Mouse (Mus musculus): Measurements from ENCODE around the gene Crabp2. TPM values are rescaled to one million over a fixed set of nuclear protein-coding genes. Genes with fewer than 3 reads are reported as not detected.

Crabp2 gene
- total RNA-seq, 4 experiments from 2014 or later, result 3.9 to 5.9 (median 4.7) TPM

DNA sequence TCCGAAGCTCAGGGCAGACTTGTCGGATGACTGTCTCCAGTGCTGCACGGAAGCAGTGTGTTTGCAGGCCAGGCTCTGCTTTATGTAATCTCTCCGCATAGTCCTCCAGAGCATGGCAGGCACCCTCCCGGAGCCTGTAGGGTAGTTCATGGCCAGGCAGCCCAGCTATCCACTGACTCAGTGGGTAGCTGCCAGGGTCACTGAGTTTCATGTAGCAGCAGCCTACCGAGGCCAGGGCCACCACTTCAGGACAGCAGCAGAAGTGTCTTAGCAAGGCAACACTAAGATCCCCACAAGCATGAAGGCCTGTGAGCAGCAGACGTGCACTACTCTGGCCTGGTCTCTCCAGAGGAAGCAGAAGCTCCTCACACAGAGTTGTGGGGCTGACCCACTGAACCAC is 23.5 kb upstream of the Crabp2 start:
- DNase-seq (ENCODE audit: low spot score in 2 of 2), result no peak

DNA sequence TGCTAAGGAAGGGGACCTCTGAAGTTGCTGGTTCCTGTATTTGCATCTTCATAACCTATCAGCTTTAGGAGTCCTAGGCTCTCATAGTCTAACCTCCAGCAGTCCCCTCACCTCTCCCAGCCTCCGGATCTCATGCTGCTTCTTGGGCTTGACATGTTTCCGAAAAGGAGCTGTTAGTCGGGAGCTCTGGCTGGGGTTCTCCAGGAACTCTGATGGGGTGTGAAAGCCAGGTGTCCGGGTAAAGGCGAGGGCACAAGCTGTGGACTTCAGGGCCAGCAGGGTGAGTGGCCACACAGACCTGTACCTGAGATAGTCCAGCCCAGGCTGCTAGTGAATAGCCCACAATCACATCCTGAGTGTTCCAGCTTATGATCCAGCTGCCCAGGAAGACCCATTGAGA is 21.0 kb upstream of the Crabp2 start:
- no peak for DNase-seq (ENCODE audit: low spot score in 2 of 2)

DNA sequence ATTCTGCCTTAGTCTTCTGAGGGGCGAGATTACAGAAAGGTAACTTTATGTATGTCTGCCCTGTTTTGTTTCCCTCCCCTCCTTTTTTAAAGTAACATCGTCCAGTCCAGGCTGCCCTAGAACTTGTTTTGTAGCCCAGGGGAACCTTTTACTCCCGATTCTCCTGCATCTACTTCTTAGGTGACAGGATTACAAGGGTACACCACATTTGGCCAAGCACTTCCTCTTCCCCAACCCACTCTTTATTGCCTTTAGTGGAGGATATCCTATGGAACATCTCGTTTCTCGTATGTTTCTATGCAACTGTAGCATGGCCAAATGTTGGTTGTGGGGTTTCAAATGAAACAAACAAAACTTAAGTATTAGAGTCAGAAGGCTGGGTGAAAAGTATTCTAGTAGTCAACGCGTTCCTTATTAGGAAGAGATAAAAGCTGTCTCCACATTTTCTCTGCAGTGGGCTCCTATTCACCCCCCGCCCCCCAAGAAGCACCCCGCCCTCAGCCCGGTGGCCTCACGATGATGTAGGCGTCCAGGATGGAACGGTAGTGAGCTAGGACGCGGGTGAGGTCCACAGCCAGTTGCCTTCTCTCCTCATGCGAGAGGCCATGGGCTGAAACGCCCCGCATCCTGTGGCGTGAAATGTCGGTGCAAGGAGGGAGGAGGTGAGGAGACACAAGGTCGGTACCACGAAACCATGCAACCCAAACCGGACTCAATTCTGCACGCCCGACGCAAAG is 19.0 kb upstream of the Crabp2 start:
- no peak for DNase-seq (ENCODE audit: low spot score in 2 of 2)

DNA sequence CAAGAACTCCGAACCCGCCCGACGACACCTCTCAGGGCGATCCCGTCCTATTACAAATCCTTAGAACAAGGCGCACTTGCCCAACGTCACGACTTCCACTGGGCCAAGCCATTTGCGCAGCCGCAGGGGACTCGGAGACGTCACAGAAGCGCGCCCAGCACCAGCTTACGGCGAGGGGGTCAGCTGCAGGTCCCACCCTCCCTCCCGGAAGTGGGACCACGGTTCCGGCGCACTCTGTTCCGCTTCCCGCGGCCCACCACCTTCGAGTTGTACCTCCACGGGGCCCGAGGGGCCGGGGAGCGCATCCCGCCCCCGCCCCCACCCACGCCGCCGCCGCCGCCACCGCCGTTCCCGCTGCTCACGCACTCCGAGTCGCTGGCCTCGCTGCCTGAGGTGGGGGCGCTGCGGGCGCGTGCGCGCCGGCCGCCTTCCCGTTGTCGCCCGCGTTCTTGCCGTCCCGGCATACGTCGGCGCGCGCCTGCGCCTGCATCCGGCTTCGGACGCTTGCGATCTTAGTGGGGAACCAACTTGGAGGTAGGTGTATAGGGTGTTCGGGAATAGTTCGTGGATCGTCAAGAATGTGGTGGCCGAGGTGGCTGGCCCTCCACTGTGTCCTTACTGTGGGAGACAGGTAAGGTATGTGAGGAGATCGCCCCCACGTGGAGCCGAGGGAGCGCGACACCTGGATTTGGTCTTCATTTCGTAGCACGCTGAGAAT is 18.2 kb upstream of the Crabp2 start, which contains the start of the genes Isg20l2 and Rrnad1:
Gene Isg20l2 (plus strand): TSS at position 237 of the 718 bp plus-strand sequence.
Gene Rrnad1 (minus strand): TSS at position 640 of the 718 bp plus-strand sequence.
- peak; percentile 96 to 97 for DNase-seq (ENCODE audit: low spot score in 2 of 2)

DNA sequence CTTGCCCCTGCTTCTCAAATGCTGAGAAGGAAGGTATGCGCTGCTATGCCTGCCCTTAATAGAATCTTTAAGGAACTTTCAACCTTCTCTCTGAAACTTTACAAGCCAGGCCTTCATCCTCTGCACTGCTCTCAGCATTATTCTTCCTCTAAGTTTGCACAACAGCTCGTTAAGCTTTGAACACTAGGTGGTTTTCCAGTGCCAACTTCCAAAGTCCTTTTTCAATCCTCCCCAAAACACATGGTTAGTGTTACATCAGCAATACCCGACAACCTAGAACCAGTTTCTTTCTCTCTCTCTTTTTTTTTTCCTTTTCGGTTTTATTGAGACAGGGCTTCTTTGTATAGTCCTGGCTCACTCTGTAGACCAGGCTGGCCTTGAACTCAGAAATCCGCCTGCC is 14.4 kb upstream of the Crabp2 start:
- DNase-seq (ENCODE audit: low spot score in 2 of 2), result no peak

DNA sequence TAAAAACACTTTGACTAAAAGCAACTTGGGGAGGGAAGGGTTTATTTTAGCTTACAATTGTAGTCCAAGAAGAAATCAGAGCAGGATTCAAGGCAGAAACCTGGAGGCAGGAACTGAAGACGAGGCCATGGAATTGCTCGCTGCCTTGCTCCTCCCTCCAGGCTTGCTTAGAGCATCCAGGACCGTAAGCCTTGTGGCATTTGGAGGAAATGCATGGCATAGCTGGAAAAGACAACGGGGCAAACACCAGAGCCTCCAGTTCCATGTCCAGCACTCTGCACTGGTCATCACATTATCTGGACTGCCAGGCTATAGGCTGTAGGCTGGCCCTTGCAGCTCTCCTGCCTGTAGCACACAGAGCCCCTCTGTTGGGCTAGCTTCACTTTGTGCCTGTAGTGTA is 14.0 kb upstream of the Crabp2 start:
- DNase-seq (ENCODE audit: low spot score in 2 of 2), result no peak

DNA sequence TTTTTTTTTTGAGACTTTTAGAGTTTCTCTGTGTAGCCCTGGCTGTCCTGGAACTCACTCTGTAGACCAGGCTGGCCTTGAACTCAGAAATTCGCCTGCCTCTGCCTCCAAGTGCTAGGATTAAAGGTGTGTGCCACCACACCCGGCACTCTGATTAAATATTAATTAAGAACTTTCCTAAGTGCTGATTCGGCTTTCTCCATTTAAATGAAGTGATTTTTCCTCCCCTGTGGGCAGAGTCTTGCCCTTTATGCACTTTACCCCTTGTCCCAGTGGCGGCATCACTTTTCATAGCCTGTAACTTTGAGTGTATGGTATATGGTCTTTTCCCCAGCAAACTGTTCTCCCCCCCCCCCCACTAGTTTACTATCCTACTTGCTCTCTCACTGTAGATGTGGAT is 13.3 kb upstream of the Crabp2 start:
- DNase-seq (ENCODE audit: low spot score in 2 of 2), result no peak

DNA sequence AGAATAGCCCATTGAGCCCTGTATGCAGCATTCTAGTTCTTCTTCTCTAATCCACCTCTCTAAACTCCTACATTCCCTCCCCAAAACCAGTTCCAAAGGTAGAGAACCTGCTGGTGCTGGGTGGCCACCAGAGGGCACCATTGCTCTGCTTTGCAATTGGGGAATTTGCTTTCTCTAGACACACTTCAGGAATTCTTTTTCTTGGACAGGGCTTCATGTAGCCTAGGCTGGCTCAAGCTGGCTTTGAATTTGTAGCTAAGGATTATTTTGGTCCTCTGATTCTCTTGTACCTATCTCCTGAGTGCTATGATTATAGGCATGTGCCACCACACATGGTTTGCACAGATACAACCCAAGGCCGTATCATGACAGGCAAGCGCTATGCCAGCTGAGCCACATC is 12.7 kb upstream of the Crabp2 start:
- DNase-seq (ENCODE audit: low spot score in 2 of 2), result peak in 1 of 2 experiments; percentile 75

DNA sequence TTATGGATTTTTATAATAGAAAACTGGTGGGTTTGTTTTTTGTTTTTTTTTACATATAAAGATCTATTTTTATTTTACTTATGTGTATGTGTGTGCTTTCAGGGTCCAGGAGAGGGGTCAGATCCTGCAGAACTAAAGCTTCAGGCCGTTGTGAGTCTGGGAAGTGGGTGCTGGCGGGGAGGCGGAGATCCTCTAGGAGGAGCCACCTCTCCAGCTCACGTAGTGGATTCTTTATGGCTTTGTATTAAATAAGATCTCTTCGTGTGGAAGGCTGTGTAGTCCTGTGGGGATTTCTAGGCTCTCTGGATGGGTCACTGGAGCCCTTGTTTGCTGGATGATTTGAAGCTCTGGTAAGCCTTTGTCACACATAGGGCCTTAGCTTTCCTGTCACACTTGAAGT is 7.9 kb upstream of the Crabp2 start:
- no peak for DNase-seq (ENCODE audit: low spot score in 2 of 2)

DNA sequence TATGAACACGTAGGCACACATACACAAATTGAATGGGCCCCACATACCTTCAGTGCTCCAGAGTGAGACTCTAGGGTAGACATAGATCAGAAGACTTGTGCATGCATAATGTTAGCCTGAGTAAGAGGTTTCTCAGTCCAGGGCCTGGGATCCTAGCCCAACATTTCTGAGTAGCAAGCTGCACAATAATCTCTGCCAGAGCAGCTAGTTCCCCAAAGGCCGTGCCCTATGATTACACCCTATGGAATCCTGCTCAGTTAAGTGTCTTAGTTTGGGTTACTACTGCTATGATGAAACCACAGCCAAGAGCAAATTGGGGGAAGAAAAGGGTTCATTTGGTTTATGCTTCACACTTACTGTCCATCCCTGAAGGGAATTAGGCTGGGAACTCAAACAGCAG is 6.0 kb upstream of the Crabp2 start:
- DNase-seq (ENCODE audit: low spot score in 2 of 2), result no peak

DNA sequence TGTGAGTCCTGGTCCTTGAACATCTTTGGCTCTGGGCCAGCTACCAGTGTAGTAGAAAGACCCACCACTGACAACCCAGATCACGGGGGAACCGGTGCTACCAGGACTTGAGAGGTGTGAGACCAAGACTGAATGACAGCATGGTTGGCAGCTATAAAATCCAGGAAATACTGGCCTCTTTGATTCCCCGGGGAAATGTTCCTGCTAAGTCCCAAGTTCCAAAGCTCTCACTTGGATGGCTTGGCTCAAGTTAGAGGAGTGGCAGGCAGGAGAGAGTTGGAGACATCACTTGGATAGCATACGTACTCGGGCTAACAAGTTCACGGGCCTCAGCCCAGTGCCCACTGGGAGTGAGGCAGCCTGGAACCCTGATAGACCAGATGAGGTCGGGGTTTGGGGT is 4.9 kb upstream of the Crabp2 start:
- DNase-seq (ENCODE audit: low spot score in 2 of 2), result no peak

DNA sequence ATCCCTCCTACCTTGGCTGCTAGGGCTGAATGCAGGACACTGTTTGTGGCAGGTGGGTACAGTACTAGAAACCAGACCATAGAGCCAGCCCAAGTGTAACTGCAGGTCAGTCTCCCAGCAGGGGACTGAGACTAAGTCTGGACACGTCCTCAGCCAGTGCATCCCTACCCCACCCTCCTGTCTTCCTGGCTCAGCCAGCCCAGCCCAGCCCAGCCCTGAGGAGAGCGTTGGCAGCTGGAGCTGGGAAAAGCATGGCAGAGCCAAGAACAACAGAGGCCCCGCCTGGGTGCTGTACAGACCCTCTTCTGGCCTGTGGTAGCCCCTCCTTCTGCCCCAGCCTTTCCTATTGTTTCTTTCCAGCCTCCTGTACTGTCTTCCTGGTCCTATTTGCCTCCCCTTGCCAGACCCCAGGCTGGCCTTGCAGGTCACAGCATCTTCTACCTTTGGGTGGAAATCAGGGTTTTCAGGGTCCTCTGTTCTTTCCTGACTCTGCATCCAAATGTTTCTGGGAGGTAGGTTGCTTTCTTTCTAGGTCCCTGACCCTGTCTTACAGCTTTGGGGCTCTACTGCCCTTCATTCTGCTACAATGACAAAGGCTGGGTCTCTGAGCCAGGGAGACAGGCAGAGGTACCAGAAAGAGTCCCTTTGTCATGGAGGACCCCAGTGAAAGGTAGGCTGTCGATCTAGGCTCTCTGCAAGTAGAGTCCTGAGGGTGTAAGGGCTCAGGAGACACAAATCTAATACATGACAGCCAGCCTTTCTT is 3.4 kb upstream of the Crabp2 start:
- no peak for DNase-seq (ENCODE audit: low spot score in 2 of 2)

DNA sequence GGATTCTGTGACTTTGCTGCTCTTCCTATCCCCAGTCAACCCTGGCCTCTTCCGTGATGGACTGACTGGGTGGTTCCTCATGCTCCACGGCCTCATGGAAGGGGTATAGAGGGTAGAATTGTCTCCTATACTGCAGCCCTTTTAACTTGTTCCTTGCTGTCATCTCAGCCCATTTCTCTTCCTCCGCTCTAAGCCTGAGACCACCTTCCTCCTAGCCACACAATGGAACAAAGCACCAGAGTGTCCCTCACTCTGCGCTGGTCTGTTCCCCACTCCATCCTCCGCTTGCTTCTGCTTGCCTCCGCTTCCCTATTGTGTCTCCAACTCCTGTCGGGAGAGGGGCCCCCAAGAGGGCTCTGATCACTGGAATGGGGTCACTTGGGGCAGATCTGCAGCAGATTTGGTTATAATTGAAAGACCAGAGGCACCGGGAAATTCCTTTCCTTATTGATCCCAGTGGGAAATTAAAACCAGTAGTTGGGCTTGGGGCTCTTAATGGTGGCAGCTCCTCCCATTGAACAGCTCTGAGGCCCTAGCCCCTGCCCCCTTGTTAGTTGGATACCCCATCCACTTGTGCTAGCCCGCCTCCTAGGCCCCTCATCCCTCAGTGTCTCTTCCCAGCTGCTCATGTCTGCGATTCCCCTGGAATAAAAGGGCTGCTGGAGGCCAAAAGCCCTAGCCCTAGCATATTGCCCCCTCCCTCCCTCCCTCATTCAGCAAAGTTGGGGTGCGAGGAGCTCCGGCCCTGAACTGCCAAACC is 2.5 kb upstream of the Crabp2 start:
- no peak for DNase-seq (ENCODE audit: low spot score in 2 of 2)

DNA sequence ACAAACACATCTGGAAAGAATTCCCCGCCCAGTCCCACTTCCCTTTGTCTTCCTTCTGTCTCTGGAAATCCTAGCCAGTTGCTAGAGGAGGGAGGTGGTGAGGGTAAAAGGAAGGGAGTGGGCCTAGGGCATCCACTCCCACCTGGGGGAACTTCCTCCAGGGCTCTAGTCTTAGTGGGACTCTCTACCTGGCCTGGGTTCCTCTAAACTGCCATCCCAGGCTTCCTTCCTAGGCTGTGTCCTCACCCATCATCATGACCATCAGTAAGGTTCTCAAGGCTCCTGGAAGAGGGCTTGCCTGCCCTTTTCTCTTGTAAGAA is 2.0 kb upstream of the Crabp2 start:
- DNase-seq (ENCODE audit: low spot score in 2 of 2), result no peak

DNA sequence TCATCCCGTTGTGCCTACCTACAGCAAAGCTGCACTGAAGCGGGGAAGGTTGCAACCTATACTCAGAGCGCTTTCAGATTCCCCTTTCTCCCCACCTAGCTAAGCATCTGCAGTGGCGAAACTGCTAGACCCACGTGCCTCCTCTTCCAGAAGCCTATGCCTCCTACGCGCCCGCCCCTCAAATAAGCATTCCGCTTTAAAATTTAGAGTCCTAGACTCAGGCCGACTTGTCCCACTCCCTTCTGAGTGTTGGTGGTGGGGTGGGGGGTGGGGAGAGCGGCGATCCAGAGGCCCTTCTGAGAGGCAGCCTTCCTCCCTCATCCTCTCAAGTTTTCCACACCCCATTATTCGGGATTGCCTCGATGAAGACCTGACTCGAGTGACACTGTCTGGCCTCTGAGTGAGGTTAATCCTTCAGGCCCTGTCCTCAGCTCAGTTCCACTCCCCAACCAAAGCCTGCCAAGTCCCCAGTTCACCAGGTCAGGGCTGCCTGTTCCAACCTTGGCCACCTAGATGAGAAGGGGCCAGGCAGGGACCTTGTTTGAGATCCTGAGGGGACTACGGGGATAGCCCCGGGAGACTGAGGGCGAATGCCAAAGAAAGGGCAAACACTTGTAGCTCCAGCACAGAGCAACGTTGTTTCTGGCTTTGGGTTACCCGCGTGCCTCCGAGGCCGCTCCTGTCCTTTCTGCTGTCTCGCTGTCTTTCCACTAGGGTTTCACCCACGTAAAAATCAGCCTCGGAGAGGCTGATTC is 1.2 kb upstream of the Crabp2 start:
- no peak for DNase-seq (ENCODE audit: low spot score in 2 of 2)

DNA sequence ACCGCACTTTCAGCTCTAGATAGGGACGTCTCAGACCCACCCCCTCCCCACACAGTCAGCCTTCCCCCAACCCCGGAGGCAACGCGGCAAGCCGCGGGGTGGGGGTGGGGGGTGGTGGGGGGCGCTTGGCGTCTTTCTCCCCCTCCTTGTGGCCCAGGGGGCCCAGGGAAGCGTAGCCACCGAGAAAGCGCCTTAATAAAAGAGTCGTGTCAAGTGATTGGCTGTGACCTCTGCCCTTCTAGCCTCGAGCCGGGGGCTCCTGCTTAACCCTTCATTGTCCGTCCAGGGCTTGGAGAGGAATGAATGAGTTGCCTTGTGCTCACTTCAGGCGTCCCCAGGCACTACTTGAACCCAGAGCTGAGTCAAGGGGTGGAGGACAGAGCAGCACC is 661 bp upstream of the Crabp2 start:
- DNase-seq (ENCODE audit: low spot score in 2 of 2), result no peak

DNA sequence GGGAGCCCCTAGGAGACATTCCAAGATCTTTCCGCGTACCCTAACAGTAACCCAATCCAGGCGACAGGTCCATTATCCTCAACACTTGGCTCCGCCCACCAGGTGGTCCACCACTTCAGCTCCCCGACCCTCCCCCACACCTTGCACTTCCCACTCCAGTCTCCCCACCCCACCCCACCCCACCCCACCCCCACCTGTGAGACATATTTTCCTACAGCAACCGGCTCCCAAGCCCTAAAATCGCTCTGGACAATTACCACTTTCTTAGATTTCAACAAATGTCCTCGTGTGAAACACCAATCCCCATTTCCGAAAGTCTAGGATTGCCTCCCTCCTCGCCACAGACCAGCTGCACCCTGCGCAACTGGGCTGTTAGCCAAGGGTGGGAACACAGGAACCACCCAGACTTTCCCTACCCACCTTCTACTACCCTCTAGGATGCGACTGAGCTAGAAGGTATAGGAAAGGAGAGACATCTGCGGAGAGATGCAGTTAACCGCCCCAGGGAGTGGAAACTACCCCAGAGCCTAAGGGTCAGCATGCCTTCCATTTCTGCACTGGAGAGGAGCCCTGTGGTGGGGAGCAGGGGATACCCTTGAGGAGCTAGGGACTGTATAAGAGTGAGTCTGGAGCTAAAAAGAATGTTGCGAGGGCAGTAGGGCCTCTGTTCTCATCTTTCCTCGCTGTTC is 944 bp downstream of the Crabp2 start:
- DNase-seq (ENCODE audit: low spot score in 2 of 2), result no peak

DNA sequence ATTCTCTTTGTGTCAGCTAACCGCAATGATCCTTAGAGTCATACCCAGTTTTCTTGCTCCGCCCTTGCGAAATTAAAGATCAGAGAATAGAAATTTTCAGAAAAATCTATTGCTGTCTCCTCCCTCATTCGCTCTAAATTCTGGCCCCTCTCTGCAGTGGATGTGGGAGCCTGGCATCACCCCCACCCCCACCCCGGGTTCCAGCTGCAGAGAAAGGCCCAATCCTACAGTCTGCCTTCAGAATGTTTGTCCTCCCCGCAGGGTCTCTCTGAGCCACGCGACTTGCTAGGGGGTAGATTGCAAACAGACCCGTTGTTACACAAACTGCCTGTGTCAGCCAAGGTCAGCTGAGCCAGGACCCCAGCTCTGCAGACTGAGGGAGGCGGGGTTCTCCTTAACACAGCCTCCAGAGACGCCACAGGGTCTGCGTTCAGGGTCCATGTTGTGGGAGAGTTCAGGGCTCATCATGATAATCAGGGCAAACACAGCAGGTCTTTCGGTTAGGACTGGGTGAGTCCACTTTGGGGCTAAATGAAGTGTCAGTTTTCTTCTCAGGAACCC is 1.6 kb downstream of the Crabp2 start:
- DNase-seq (ENCODE audit: low spot score in 2 of 2), result no peak

DNA sequence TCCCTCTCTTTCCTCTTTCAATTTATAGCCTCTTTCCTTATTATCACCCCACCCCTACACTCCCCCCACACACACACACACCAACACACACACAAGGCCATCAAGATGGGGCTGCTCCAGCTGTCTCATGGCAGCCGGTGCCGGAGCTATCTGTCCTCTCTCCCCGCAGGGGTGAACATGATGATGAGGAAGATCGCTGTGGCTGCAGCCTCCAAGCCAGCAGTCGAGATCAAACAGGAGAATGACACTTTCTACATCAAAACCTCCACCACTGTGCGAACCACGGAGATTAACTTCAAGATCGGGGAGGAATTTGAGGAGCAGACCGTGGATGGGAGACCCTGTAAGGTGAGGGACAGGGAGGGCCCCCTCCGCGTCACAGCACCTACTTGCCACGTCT is 3.5 kb downstream of the Crabp2 start:
- DNase-seq (ENCODE audit: low spot score in 2 of 2), result no peak

DNA sequence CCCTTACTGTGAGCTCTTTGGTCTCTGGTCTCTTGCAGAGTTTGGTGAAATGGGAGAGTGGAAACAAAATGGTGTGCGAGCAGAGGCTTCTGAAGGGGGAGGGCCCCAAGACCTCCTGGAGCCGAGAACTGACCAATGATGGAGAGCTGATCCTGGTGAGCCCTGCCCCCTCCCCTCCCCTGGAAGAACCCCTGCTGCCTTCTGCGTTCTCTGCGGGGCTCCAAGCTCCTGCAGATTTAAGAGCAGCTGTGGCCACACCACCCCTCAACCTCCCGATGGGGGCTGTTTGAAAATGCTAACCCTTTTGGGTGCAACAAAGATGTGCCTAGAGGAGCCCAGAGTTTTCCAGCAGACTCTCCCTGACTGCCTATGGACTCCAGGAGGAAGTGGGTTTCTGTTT is 4.0 kb downstream of the Crabp2 start:
- DNase-seq (ENCODE audit: low spot score in 2 of 2), result no peak
